Mouse (Mus musculus) thymus, adult 2 months (tissue): Measurements from ENCODE around the gene Fsip1.

ENCODE experiments used
- CTCF ChIP-seq: fragments of 200-500 bp; IDR thresholded peaks from 2 replicates; pipeline ENCODE4 v1.5.1; 2012; ENCODE audit warnings: mild to moderate bottlenecking, control low read depth, low read length, moderate library complexity, borderline replicate concordance; ENCODE audit not compliant: control insufficient read depth, poor library complexity, insufficient read depth; ENCODE audit errors: extremely low read depth
- POLR2A ChIP-seq: fragments of 200-500 bp; IDR thresholded peaks from 2 replicates; pipeline ENCODE4 v1.6.1; 2012; ENCODE audit warnings: mild to moderate bottlenecking, low read length, control low read depth, moderate library complexity; ENCODE audit not compliant: control insufficient read depth, poor library complexity, insufficient read depth; ENCODE audit errors: extremely low read depth

GRCm38 (mm10) chr2:118124437-118124836, 132.3 kb downstream of the Fsip1 start:
- no peak for TF ChIP-seq POLR2A
- TF ChIP-seq CTCF: no peak
